8 mouse cellular contexts compared by ENCODE assay signal in the genomic region with DNA sequence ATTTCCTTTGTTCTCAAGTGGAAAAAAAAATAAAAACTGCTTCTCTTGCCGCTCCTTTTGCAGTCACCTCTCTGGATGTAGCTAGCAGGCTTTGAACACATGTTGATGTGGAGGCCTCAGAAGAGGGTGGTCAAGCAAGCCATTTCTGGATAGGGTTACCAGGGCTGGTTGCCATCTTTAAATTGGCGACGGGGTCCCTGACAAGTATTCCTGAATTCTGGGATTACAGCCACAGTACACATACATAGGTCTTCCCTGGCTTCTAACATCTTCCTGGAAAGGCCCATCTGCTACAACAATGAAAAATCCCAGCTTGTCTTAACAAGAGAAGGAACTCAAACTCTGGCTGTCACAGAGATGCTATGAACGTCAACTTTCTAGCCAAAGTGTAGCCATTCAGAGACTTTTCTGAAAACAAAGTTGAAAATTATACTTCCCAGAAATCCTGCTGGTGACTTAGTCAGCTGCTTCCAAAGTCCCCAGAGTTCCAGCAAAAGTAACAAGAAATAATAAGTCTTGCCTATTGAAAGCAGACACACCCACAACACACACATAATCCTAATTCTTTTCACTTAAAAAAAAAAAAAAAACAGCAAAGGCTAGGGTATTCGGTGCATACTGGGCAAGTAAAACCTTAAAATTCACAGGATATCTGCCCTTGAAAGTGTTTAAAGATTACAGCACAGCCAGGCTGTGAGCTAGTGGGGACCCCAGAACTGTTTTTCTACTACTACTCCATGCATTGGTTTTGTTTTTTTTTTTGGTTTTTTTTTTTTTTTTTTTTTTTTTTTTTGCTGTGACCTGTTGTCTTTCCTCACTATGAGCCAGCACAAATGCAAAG.
DNase-seq lines count a peak whose midpoint lies in the region; ATAC-seq and TF ChIP-seq lines count a peak whose summit lies in the region.

No protein-coding gene starts in this region.

- no peak for TF ChIP-seq EP300 in heart, postnatal 0 days (IDR thresholded peaks at IDR 0.05; ENCODE audit: low read depth)

- WGBS in liver, embryonic 11.5 days = 60% methylated on average over 5 of the region's 5 CpGs
- WGBS in heart, postnatal 0 days = 51% methylated on average over 5 of the region's 5 CpGs
- WGBS in liver, embryonic 13.5 days (ENCODE audit: insufficient replicate concordance) = 47% methylated on average over 5 of the region's 5 CpGs

- H3K27me3 ChIP-seq in liver, embryonic 11.5 days (replicated peaks; ENCODE audit: control insufficient read depth, insufficient read depth, low read length) = no peaks in the 10 kb centered on the region
- no peaks in the 10 kb centered on the region for H3K27me3 ChIP-seq in heart, postnatal 0 days (ENCODE audit: control insufficient read depth, insufficient read depth, low read length)
- 0 out of 2 replicates have a peak, but pooled peaks cover 3% of the 10 kb centered on the region for H3K27me3 ChIP-seq in liver, embryonic 13.5 days

- H3K36me3 ChIP-seq in liver, embryonic 11.5 days (ENCODE audit: control insufficient read depth, insufficient read depth, low read length) = no peaks in the 10 kb centered on the region; the same call in 1 of the 2 replicates
- no peaks in the 10 kb centered on the region for H3K36me3 ChIP-seq in heart, postnatal 0 days (replicated peaks; ENCODE audit: control insufficient read depth, insufficient read depth, low read length)
- peaks cover 8% of the 10 kb centered on the region; the same call in 1 of the 2 replicates for H3K36me3 ChIP-seq in liver, embryonic 13.5 days

- no peak for TF ChIP-seq CTCF in heart, postnatal 0 days (IDR thresholded peaks at IDR 0.05; ENCODE audit: low read depth)

- H3K9ac ChIP-seq in liver, embryonic 11.5 days (ENCODE audit: low read depth, low read length) = no peak overlapping the region
- no peak overlapping the region for H3K9ac ChIP-seq in heart, postnatal 0 days (replicated peaks; ENCODE audit: low read depth, low read length)
- H3K9ac ChIP-seq in liver, embryonic 13.5 days = peak overlapping the region; percentile 92; the same call in 1 of the 2 replicates

- no peak overlapping the region for H3K27ac ChIP-seq in liver, embryonic 11.5 days (ENCODE audit: low read depth, low read length)
- peak overlapping the region; percentile 20 for H3K27ac ChIP-seq in brown adipose tissue, adult 24 weeks (replicated peaks; ENCODE audit: low read depth, low read length)
- peak overlapping the region; percentile 96 for H3K27ac ChIP-seq in heart, postnatal 0 days (ENCODE audit: low read depth)
- H3K27ac ChIP-seq in liver, embryonic 13.5 days = no peak overlapping the region; the same call in 1 of the 2 replicates

- no peak for DNase-seq in liver, embryonic 11.5 days (ENCODE audit: low spot score)
- DNase-seq in liver = no peak
- DNase-seq in heart, postnatal 0 days (ENCODE audit: low spot score) = peak; percentile 32
- no peak for DNase-seq in liver, embryonic 13.5 days
- DNase-seq in frontal cortex, postnatal 10 days (ENCODE audit: low spot score in 2 of 2) = no peak
- no peak for DNase-seq in cerebellum, adult 9-10 months
- DNase-seq in right cerebral cortex, adult 18-20 months = no peak

- H3K4me1 ChIP-seq in liver, embryonic 11.5 days (replicated peaks; ENCODE audit: control insufficient read depth, insufficient read depth, low read length) = peaks cover 44% of the 10 kb centered on the region
- peaks cover 27% of the 10 kb centered on the region for H3K4me1 ChIP-seq in brown adipose tissue, adult 24 weeks (ENCODE audit: control insufficient read depth, insufficient read depth, insufficient read length, low read length)
- peaks cover 14% of the 10 kb centered on the region for H3K4me1 ChIP-seq in heart, postnatal 0 days (ENCODE audit: control insufficient read depth, insufficient read depth)
- peaks cover 57% of the 10 kb centered on the region for H3K4me1 ChIP-seq in liver, embryonic 13.5 days (replicated peaks)

- no peaks in the 10 kb centered on the region for H3K9me3 ChIP-seq in liver, embryonic 11.5 days (ENCODE audit: control insufficient read depth, low read length)
- no peaks in the 10 kb centered on the region for H3K9me3 ChIP-seq in heart, postnatal 0 days (replicated peaks; ENCODE audit: control insufficient read depth, low read length)
- H3K9me3 ChIP-seq in liver, embryonic 13.5 days (replicated peaks) = no peaks in the 10 kb centered on the region

- H3K4me3 ChIP-seq in liver, embryonic 11.5 days (ENCODE audit: low read depth, low read length) = no peak overlapping the region
- H3K4me3 ChIP-seq in brown adipose tissue, adult 24 weeks (ENCODE audit: insufficient read depth, low read depth, low read length) = no peak overlapping the region
- H3K4me3 ChIP-seq in heart, postnatal 0 days (ENCODE audit: low read depth, low read length) = no peak overlapping the region
- no peak overlapping the region for H3K4me3 ChIP-seq in liver, embryonic 13.5 days (replicated peaks)

- ATAC-seq in liver, embryonic 11.5 days (replicated peaks; ENCODE audit: low FRiP score) = no peak
- ATAC-seq in heart, postnatal 0 days (ENCODE audit: insufficient read depth, low read depth) = no peak
- no peak for ATAC-seq in liver, embryonic 13.5 days (ENCODE audit: low read depth)

- H3K4me2 ChIP-seq in liver, embryonic 11.5 days = peak overlapping the region; percentile 90
- peak overlapping the region; percentile 80; the same call in 1 of the 2 replicates for H3K4me2 ChIP-seq in heart, postnatal 0 days (ENCODE audit: low read depth, low read length)
- peak overlapping the region; percentile 95; the same call in 1 of the 2 replicates for H3K4me2 ChIP-seq in liver, embryonic 13.5 days

Comparison
In these comparisons a context has a peak if more than half of its experiments do, and no peak if none do; other contexts are left out.
1. H3K27ac ChIP-seq: peak in brown adipose tissue, adult 24 weeks (single experiment) and heart, postnatal 0 days (single experiment); none in liver, embryonic 11.5 days (single experiment) and liver, embryonic 13.5 days (single experiment).
2. Peak in every context shown above with its lines, with median percentiles within 50 percentile points of each other: H3K4me2 ChIP-seq.